12 mouse cellular contexts compared by ENCODE assay signal in genomic region chr5:92948972-92949745, GRCm38 (mm10).
A peak's percentile ranks its signal among the peaks of the same experiment; 100 is the strongest.
DNase-seq lines count a peak whose midpoint lies in the region; ATAC-seq and TF ChIP-seq lines count a peak whose summit lies in the region.
"Had no signal": no experiment of that assay in that cellular context is flagged by ENCODE, and none has a peak within 500 bp of the region (broad histone marks: within the 10 kb centered on the region; RNA-seq: fewer than 3 reads in every experiment).

No protein-coding gene starts in this region.

- no peaks in the 10 kb centered on the region for H3K9me3 ChIP-seq in heart, embryonic 12.5 days (replicated peaks)
- no peaks in the 10 kb centered on the region for H3K9me3 ChIP-seq in heart, embryonic 11.5 days (replicated peaks; ENCODE audit: control insufficient read depth, low read length)
- H3K9me3 ChIP-seq in lung, postnatal 0 days (ENCODE audit: low read length): no peaks in the 10 kb centered on the region
- no peaks in the 10 kb centered on the region for H3K9me3 ChIP-seq in forebrain, embryonic 15.5 days
- no peaks in the 10 kb centered on the region for H3K9me3 ChIP-seq in midbrain, embryonic 14.5 days (ENCODE audit: control insufficient read depth, low read length)

- H3K4me1 ChIP-seq in heart, embryonic 12.5 days (replicated peaks): peaks cover 26% of the 10 kb centered on the region
- H3K4me1 ChIP-seq in heart, embryonic 11.5 days (ENCODE audit: control insufficient read depth, insufficient read depth, low read length): peaks cover 4% of the 10 kb centered on the region; the same call in 1 of the 2 replicates
- no peaks in the 10 kb centered on the region for H3K4me1 ChIP-seq in lung, postnatal 0 days (ENCODE audit: insufficient read depth, low read depth, low read length)
- H3K4me1 ChIP-seq in forebrain, embryonic 15.5 days: peaks cover 24% of the 10 kb centered on the region
- no peaks in the 10 kb centered on the region for H3K4me1 ChIP-seq in midbrain, embryonic 14.5 days (ENCODE audit: control insufficient read depth, insufficient read depth, low read length)

- no peak overlapping the region for H3K4me3 ChIP-seq in heart, embryonic 12.5 days
- no peak overlapping the region for H3K4me3 ChIP-seq in heart, embryonic 11.5 days (ENCODE audit: low read depth, low read length)
- no peak overlapping the region for H3K4me3 ChIP-seq in lung, postnatal 0 days (ENCODE audit: low read depth, low read length)
- H3K4me3 ChIP-seq in forebrain, embryonic 15.5 days: no peak overlapping the region
- no peak overlapping the region for H3K4me3 ChIP-seq in midbrain, embryonic 14.5 days (replicated peaks; ENCODE audit: low read depth, low read length)

- H3K4me2 ChIP-seq in heart, embryonic 12.5 days: no peak overlapping the region
- H3K4me2 ChIP-seq in heart, embryonic 11.5 days: no peak overlapping the region
- H3K4me2 ChIP-seq in lung, postnatal 0 days (replicated peaks; ENCODE audit: low read depth, low read length): no peak overlapping the region
- H3K4me2 ChIP-seq in forebrain, embryonic 15.5 days (replicated peaks): no peak overlapping the region
- no peak overlapping the region for H3K4me2 ChIP-seq in midbrain, embryonic 14.5 days (ENCODE audit: low read length)

- peak overlapping the region; percentile 7; the same call in 1 of the 2 replicates for H3K9ac ChIP-seq in heart, embryonic 12.5 days
- no peak overlapping the region for H3K9ac ChIP-seq in heart, embryonic 11.5 days (ENCODE audit: low read depth, low read length)
- H3K9ac ChIP-seq in lung, postnatal 0 days (replicated peaks; ENCODE audit: low read depth): no peak overlapping the region
- H3K9ac ChIP-seq in forebrain, embryonic 15.5 days (replicated peaks): no peak overlapping the region
- no peak overlapping the region for H3K9ac ChIP-seq in midbrain, embryonic 14.5 days (replicated peaks; ENCODE audit: low read length)

- no peak for DNase-seq in lung, postnatal 0 days (ENCODE audit: low spot score)
- no peak for DNase-seq in lung, postnatal 10 days
- no peak for DNase-seq in midbrain, embryonic 14.5 days
- DNase-seq in ovary, postnatal 10 days (ENCODE audit: low spot score): no peak
- no peak for DNase-seq in cerebellum, adult 11-12 months
- DNase-seq: B cell, adult 2 months; kidney, adult 2 months; layer of hippocampus, postnatal 36 days; spleen, adult 18-20 months had no signal

- no peak for TF ChIP-seq CTCF in lung, postnatal 0 days (IDR thresholded peaks at IDR 0.05)

- no peaks in the 10 kb centered on the region for H3K27me3 ChIP-seq in heart, embryonic 12.5 days (replicated peaks)
- no peaks in the 10 kb centered on the region for H3K27me3 ChIP-seq in heart, embryonic 11.5 days (ENCODE audit: control insufficient read depth, insufficient read depth, low read length)
- H3K27me3 ChIP-seq in lung, postnatal 0 days (replicated peaks; ENCODE audit: insufficient read depth, low read length): no peaks in the 10 kb centered on the region
- H3K27me3 ChIP-seq in forebrain, embryonic 15.5 days: no peaks in the 10 kb centered on the region
- H3K27me3 ChIP-seq in midbrain, embryonic 14.5 days (ENCODE audit: control insufficient read depth, insufficient read depth, low read length): no peaks in the 10 kb centered on the region

- no peak; the same call in 1 of the 2 replicates for ATAC-seq in heart, embryonic 12.5 days (ENCODE audit: insufficient number of reproducible peaks, low FRiP score)
- ATAC-seq in heart, embryonic 11.5 days (replicated peaks; ENCODE audit: insufficient number of reproducible peaks, low FRiP score, low TSS enrichment): no peak
- ATAC-seq in lung, postnatal 0 days: 0 out of 2 replicates have a peak, but pooled peaks have one; percentile 18
- peak; percentile 86 for ATAC-seq in forebrain, embryonic 15.5 days (replicated peaks)
- ATAC-seq in midbrain, embryonic 14.5 days (ENCODE audit: low FRiP score, low TSS enrichment): 0 out of 2 replicates have a peak, but pooled peaks have one; percentile 10

- peaks cover 70% of the 10 kb centered on the region for H3K36me3 ChIP-seq in heart, embryonic 12.5 days
- peaks cover 28% of the 10 kb centered on the region for H3K36me3 ChIP-seq in heart, embryonic 11.5 days (ENCODE audit: control insufficient read depth, insufficient read depth, low read length)
- peaks cover 20% of the 10 kb centered on the region; the same call in 1 of the 2 replicates for H3K36me3 ChIP-seq in lung, postnatal 0 days (ENCODE audit: insufficient read depth, low read length)
- H3K36me3 ChIP-seq in forebrain, embryonic 15.5 days: no peaks in the 10 kb centered on the region
- H3K36me3 ChIP-seq in midbrain, embryonic 14.5 days (ENCODE audit: control insufficient read depth, insufficient read depth, low read length): peaks cover 18% of the 10 kb centered on the region; the same call in 1 of the 2 replicates

- no peak for TF ChIP-seq EP300 in lung, postnatal 0 days (IDR thresholded peaks at IDR 0.05)

- 0 out of 2 replicates have a peak overlapping the region, but pooled peaks have one; percentile 3 for H3K27ac ChIP-seq in heart, embryonic 12.5 days (ENCODE audit: poor library complexity, severe bottlenecking)
- H3K27ac ChIP-seq in heart, embryonic 11.5 days (ENCODE audit: low read depth, low read length): no peak overlapping the region
- no peak overlapping the region for H3K27ac ChIP-seq in lung, postnatal 0 days (ENCODE audit: low read length)
- H3K27ac ChIP-seq in forebrain, embryonic 15.5 days (replicated peaks): peak overlapping the region; percentile 67
- H3K27ac ChIP-seq in midbrain, embryonic 14.5 days (replicated peaks; ENCODE audit: low read depth, low read length): no peak overlapping the region

- WGBS in heart, embryonic 12.5 days: 75% methylated on average over 14 of the region's 14 CpGs
- 70% methylated on average over 14 of the region's 14 CpGs for WGBS in heart, embryonic 11.5 days (ENCODE audit: insufficient replicate concordance)
- 59% methylated on average over 14 of the region's 14 CpGs for WGBS in lung, postnatal 0 days
- 67% methylated on average over 14 of the region's 14 CpGs for WGBS in forebrain, embryonic 15.5 days
- WGBS in midbrain, embryonic 14.5 days: 81% methylated on average over 14 of the region's 14 CpGs

Comparison
In these comparisons a context has a peak if more than half of its experiments do, and no peak if none do; other contexts are left out.
1. H3K27ac ChIP-seq: peak in heart, embryonic 12.5 days (single experiment) and forebrain, embryonic 15.5 days (single experiment); none in heart, embryonic 11.5 days (single experiment), lung, postnatal 0 days (single experiment) and midbrain, embryonic 14.5 days (single experiment).
2. ATAC-seq: peak in lung, postnatal 0 days (single experiment), forebrain, embryonic 15.5 days (single experiment) and midbrain, embryonic 14.5 days (single experiment); none in heart, embryonic 12.5 days (single experiment) and heart, embryonic 11.5 days (single experiment).